Mouse (Mus musculus) spleen, adult 2 months (tissue): ENCODE measurements around the gene Barhl2. TPM values are rescaled to one million over a fixed set of nuclear protein-coding genes. Genes with fewer than 3 reads are reported as not detected.

Source experiments
- DNase-seq, 2 experiments: peaks; one replicate each; pipeline versions ENCODE4 v3.0.0 to v3.0.0-alpha.2; 2012 to 2021; ENCODE audit warnings: low spot score in 2 of 2, low read depth in 1 of 2
- H3K27ac ChIP-seq: fragments of 200-500 bp; 2 replicates; pipeline ENCODE4 v1.5.1; 2012; ENCODE audit warnings: low read length, inconsistent platforms; ENCODE audit not compliant: insufficient read depth
- H3K27me3 ChIP-seq: fragments of 200-500 bp; 2 replicates; pipeline ENCODE4 v1.6.1; 2012; ENCODE audit warnings: mild to moderate bottlenecking, moderate library complexity, low read length, inconsistent platforms; ENCODE audit not compliant: control insufficient read depth, insufficient read depth
- H3K36me3 ChIP-seq: fragments of 200-500 bp; 2 replicates; pipeline ENCODE4 v1.6.1; 2012; ENCODE audit warnings: mild to moderate bottlenecking, low read length, inconsistent platforms; ENCODE audit not compliant: control insufficient read depth, insufficient read depth
- H3K4me1 ChIP-seq: fragments of 200-500 bp; 2 replicates; pipeline ENCODE4 v1.6.1; 2011; ENCODE audit warnings: inconsistent platforms; ENCODE audit not compliant: control insufficient read depth, insufficient read depth, insufficient read length
- H3K4me3 ChIP-seq: fragments of 200-500 bp; 2 replicates; pipeline ENCODE4 v1.5.1; 2011; ENCODE audit warnings: mild to moderate bottlenecking, inconsistent platforms; ENCODE audit not compliant: insufficient read depth, insufficient read length; ENCODE audit errors: extremely low read depth
- CTCF ChIP-seq: fragments of 200-500 bp; IDR thresholded peaks from 2 replicates; pipeline ENCODE4 v1.5.1; 2011; ENCODE audit warnings: mild to moderate bottlenecking, inconsistent platforms; ENCODE audit not compliant: insufficient read depth, insufficient read length, insufficient replicate concordance; ENCODE audit errors: extremely low read depth
- POLR2A ChIP-seq: fragments of 200-500 bp; IDR thresholded peaks from 2 replicates; pipeline ENCODE4 v1.6.1; 2011; ENCODE audit warnings: low read depth, low read length, inconsistent platforms
- WGBS: fragments of 180-500 bp; shearing (Covaris S2); methylation state at CpG from one replicate; pipeline ENCODE4 v1.1.7; 2018; 5-methylcytosine and 5-hydroxymethylcytosine counted together
- polyA plus RNA-seq: library from polyadenylated mRNA; depleted of rRNA; stranded (reverse); fragments of >200 nt; gene quantifications from 2 replicates; pipeline ENCODE4 v1.2.3, GENCODE M21; 2012; rRNA removed

Barhl2 gene
- polyA plus RNA-seq = not detected in 2 replicates

DNA sequence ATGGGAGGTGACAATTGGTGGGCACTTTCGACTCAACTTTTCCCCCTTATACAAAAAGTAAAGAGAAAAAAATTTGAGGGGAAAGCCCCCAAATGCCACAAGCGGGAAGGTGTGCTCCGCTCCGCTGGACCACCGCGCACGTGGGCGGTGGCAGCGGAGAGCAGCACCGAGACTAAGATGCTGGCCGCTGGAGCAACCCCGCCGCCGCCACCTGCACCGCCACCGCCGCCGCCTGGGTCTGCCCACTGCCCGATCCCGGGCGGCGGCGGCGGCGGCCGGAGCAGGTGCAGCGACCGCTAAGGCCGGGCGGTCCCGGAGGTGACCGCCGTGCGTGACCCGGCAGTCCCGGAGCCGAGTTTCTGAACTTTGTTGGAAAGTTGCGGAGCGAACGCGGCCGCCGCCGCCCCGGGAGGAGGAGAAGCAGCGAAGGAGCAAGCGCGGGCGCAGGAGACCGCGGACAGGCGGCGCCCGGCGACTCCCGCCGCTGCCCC is at the start of gene Barhl2:
Gene Barhl2 (minus strand): TSS at position 181 of the 491 bp plus-strand sequence.
- WGBS = 1% methylated on average over 52 of the region's 57 CpGs
- peak within 1 kb of the TSS; percentile 17; the same call in 1 of the 2 replicates for H3K4me3 ChIP-seq
- peaks cover 9% of the 10 kb centered on the region for H3K4me1 ChIP-seq

GRCm38 (mm10) chr5:106506061-106506460 is 48.1 kb upstream of the Barhl2 start:
- no peak for DNase-seq
- Histone ChIP-seq H3K27ac (no peak overlapping the region), H3K27me3 (no peaks in the 10 kb centered on the region), H3K4me1 (no peaks in the 10 kb centered on the region), H3K4me3 (no peak overlapping the region), H3K36me3 (no peaks in the 10 kb centered on the region)
- TF ChIP-seq POLR2A (no peak), CTCF (no peak)
- WGBS = 90% methylated on average over 5 of the region's 5 CpGs

More for the DNA sequence above, at the start of gene Barhl2:
- peaks cover 43% of the 10 kb centered on the region for H3K27me3 ChIP-seq
- H3K27ac ChIP-seq = no peak within 1 kb of the TSS
- no peak for TF ChIP-seq CTCF
- no peak for TF ChIP-seq POLR2A
- no peaks in the 10 kb centered on the region for H3K36me3 ChIP-seq
- no peak for DNase-seq

GRCm38 (mm10) chr5:106502684-106503545 is 44.9 kb upstream of the Barhl2 start:
- Histone ChIP-seq H3K36me3 (no peaks in the 10 kb centered on the region), H3K4me1 (no peaks in the 10 kb centered on the region), H3K27me3 (no peaks in the 10 kb centered on the region), H3K4me3 (no peak overlapping the region), H3K27ac (no peak overlapping the region)
- TF ChIP-seq POLR2A (no peak), CTCF (no peak)
- 85% methylated on average over 12 of the region's 12 CpGs for WGBS
- DNase-seq = no peak

GRCm38 (mm10) chr5:106502271-106502670 is 44.3 kb upstream of the Barhl2 start:
- WGBS = 83% methylated on average over 6 of the region's 7 CpGs

GRCm38 (mm10) chr5:106491771-106492170 is 33.8 kb upstream of the Barhl2 start:
- no peak overlapping the region for H3K4me3 ChIP-seq
- H3K27me3 ChIP-seq = no peaks in the 10 kb centered on the region
- no peaks in the 10 kb centered on the region for H3K36me3 ChIP-seq
- no peaks in the 10 kb centered on the region for H3K4me1 ChIP-seq
- no peak for TF ChIP-seq CTCF
- H3K27ac ChIP-seq = no peak overlapping the region
- no peak for DNase-seq
- 75% methylated on average over 8 of the region's 8 CpGs for WGBS

More at GRCm38 (mm10) chr5:106502271-106502670, 44.3 kb upstream of the Barhl2 start:
- Histone ChIP-seq H3K4me1 (no peaks in the 10 kb centered on the region), H3K27me3 (no peaks in the 10 kb centered on the region), H3K4me3 (no peak overlapping the region), H3K36me3 (no peaks in the 10 kb centered on the region), H3K27ac (no peak overlapping the region)
- no peak for DNase-seq
- TF ChIP-seq CTCF (no peak), POLR2A (no peak)

DNA sequence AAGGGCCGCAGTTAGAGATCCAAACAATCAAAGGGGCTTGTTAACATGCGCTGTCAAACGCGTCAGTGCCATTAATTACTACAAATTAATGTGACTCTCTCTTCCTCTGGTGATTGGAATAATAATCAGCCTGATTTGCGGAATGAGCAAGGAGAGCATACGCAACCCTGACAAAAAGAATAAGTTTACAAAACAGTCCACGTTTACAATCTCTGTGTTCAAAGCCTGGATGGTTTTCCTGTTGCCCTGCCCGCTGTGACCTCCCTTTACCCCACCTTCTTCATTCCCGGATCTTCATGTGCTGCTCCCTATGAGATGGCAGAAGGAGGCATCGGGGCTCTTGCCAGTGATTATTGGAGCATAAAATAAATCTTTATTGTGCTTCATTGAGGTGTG is 14.1 kb upstream of the Barhl2 start:
- 19% methylated on average over 10 of the region's 10 CpGs for WGBS
- Histone ChIP-seq H3K27ac (no peak overlapping the region), H3K27me3 (peaks cover 25% of the 10 kb centered on the region)

More for the DNA sequence above, 14.1 kb upstream of the Barhl2 start:
- TF ChIP-seq CTCF (no peak), POLR2A (no peak)
- peaks cover 4% of the 10 kb centered on the region for H3K4me1 ChIP-seq
- no peak for DNase-seq
- H3K36me3 ChIP-seq = no peaks in the 10 kb centered on the region
- H3K4me3 ChIP-seq = no peak overlapping the region
